Mouse (Mus musculus) spleen, adult 12 weeks (tissue): ENCODE results near the gene Svep1.

ENCODE experiments used
- DNase-seq: peaks from one replicate; pipeline ENCODE4 v3.0.0; 2022; ENCODE audit warnings: low spot score

Gene Svep1

DNA sequence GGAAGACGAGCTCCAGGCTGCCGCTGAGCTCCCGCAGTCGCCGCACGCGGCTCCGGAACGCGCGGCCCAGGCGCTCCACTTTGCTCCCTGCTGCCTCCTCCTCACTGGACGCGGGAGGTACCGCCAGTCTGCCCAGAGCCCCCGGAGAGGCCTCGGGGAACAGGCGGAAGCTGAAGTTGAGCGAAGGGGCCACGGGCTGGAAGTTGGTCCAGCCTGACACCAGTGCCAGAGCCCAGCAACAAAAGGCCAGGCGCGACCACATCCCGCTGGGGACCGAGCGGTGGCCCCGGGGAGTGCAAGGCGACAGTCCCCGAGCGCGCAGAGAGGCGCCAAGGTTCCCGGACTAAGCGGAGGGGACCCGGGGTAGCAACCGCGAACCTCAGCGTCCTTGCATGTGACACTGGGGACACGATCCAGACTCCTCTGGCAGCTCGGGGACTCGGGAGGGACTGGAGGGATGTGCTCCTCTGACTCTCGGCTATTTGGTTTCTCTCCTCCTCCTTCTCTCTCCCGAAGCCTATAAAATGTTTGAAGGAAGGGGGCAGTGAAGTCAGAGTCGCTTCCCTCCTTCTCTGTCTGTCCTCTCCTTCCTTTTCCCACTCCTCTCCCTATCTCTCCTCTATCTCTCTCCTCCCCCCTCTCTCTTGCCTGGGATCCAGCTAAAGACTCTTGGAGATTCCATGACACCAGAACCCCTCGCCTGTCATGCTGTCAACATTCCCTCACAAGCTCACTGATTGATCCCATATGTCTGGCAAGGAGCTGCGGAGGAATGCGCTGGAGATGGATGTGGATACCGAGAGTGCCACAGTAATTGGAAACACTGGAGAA, at the start of gene Svep1:
Svep1 (minus strand) TSS at position 745 of the 831 bp plus-strand sequence.
- DNase-seq: no peak

DNA sequence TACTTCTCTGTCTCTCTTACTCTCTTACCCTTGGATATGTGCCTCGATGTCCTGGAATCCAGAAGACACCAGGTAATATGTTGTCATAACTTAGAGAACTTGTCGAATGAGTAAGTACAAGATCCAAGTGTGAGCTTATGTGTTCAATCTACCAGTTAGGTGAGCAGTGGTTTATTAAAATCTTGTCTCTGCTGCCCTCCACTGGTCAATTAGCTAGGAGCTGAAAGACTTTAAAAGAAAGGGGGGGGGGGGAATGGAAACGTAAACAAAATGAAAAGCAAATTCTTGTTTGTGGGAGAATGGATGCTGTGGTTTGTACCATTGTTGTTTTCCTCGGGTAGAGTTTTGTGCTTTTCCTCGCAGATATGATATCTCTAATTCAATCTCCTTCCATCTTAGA, 46.8 kb upstream of the Svep1 start:
- DNase-seq: no peak

DNA sequence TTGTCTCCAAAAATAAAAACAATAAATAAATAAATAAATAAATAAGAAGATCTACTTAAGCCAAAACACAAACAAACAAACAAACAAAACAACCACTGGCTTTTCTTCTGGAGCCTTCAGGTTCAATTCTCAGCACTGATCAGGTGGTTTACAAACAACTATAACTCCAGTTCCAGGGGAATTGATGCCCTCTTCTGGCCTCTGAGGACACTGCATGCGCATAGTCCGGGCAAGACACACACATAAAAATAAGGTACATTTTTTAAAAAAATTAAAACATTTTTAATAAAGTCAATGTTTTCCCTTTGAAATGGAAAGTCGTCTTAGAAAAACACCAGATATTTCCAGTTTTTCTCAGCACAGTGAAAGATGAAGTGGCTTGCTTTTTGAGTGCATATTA, 45.7 kb upstream of the Svep1 start:
- DNase-seq: no peak

DNA sequence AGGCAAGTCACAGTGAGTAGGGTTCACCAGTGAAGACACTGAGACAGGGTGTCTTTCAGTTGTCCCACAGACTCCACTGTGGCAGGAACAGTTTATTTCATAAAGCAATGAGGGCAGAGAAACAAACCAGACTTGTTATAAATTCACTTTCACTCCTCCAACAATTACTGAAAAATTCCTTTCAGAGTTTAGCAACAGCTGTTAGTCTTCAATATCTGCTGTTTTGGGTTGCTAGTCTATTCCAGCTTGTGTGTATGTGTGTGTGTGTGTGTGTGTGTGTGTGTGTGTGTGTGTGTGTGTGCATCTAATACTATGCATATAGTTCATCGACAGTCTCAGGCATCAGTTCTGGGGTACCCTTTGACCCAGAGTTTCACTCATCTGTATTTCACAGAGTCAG, 38.9 kb upstream of the Svep1 start:
- DNase-seq: no peak

DNA sequence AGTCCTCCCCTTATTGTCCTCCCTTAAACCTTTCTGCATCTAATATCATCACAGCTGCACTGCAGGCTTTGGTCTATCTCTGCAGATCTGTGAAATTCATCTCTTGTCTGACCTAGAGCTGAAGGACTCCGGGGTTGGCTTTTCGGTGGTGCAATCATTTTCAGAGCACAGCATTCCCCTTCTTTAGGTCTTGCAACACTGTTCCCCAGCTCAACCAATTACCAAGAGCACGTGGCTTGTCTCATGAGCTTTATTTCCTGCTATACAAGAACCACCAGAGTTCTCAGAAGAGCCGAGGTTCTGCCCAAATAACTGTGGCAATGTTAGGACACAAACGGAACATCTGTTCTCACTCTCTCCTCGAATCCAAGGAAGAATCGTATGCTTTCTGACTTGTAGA, 33.8 kb upstream of the Svep1 start:
- DNase-seq: no peak

DNA sequence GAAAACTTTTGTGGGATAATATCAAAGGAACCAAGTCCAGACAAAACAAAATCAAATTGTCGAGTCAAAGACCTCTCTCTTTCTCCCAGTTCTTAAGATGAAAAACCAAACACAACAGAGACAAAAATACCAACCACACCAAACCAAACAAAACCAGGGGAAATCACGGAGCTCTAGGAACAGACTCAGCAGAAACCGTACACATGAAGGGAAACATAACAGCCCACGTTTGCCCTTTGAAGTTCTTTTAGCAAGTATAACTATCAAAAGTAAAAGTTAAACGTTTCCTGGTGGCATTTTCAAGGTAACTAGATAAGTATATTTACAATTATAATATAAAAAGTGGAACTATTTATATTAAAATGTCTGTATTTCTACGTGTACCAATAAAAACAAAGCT, 29.2 kb upstream of the Svep1 start:
- no peak for DNase-seq

DNA sequence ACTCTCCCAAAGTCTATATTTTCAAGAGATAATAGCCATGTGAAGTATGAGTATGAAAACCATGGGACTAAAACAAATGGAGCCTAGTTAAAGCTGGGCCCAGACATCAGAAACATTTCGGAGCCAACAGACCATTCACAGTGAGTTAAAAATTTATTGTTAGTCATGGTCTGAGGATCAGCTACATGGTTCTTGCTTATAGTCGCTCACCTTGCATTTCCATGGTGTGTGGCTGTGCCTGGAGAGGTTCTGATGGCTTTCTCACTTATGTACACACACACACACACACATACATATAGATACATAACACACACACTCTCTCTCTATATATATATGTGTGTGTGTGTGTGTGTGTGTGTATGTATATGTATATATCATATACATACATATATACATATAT, 16.8 kb upstream of the Svep1 start:
- no peak for DNase-seq

DNA sequence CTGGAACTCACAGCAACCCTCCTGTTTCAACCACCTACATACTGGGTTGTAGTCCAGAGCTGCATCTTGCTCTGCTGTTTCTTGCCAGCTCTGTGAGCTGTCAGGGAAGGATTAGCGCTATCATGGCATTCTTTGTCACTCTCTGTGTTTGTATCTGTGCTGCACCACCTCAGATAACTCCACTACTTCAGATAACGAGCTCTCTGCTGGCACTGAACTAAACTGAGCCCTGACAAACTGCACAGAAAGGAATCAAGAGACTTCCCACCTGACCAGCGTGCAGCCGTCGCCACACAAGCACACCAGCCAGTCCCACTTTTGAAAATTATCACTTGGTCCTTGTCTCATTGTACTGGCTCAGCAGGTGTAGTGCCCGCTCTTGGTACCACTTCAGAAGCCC, 4.7 kb upstream of the Svep1 start:
- DNase-seq: no peak

DNA sequence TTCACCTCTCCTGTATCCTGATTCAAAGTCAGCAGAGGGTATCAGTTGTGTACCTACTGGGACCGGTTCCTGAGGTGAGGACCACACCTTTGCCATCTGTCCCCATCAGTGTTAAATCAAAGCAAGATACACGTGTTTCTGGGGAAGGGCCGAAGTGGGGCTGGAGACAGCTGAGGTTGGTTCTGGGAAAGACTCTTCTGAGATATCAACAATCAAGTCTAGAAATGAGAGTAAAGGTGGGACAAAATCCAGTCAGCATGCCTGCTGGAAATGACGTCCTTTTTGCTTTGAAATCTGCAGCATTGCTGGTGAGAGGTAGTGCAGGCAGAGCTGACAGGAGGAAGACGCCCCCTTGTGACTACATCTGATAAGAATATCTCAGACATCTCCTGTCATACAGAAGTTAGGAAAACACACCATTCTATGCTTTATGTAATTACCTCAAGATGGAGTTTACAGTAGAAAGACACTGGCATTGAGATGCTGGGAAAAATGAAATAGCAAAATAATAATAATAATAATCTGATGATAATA, 4.0 kb upstream of the Svep1 start:
- DNase-seq: no peak

DNA sequence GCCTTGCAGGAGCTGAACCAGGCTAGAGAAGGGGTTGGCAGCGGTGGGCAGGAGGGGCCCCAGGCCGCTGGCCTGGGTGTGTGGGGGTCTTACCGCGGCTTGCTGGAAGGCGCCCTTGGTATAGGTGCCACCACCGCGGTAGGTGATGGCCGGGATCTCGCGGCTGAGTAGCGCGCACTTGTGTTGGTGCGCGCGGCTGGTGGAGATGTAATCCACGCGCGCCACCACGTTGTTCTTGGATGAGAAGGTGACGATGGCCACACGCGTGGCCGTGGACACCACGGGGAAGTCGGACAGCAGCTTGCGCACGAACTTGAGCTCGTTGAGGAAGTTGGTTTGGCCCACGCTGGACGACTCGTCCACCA, 927 bp downstream of the Svep1 start:
- no peak for DNase-seq

DNA sequence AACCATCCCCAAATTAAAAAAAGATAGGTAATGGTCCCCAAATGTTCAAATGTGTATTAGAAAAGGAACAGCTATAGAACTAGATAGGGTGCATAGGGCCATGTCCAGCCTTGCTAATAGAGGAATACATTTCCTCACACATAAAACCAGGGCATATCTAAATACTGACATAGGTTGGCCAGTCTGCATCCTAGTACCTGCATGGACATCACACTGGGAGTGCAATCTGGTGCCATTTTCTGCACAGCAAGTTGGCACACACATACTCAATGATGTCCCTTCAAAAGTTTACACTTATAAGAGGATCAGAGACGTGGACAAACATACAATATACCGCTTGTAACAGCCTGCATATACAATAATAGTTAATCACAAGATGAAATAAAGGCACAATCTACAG, 5.0 kb downstream of the Svep1 start:
- no peak for DNase-seq

DNA sequence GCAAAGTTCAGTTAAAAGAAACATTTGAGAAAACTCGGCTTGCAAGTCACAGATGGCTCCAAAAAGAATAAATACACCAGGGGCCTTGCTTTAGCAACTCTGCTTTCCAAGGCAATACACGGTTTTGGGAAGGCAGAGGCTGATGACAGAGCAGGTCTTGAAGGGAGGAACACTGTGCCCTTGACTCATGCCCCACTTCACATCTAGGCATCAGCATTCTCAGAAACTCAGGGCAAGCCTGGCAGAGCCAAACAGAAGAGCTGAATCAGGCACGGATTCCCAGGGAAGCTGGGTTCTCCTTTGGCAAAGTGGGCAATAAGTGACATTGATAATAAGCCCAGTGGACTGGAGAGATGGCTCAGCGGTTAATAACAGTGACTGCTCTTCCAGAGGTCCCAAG, 5.8 kb downstream of the Svep1 start:
- no peak for DNase-seq

DNA sequence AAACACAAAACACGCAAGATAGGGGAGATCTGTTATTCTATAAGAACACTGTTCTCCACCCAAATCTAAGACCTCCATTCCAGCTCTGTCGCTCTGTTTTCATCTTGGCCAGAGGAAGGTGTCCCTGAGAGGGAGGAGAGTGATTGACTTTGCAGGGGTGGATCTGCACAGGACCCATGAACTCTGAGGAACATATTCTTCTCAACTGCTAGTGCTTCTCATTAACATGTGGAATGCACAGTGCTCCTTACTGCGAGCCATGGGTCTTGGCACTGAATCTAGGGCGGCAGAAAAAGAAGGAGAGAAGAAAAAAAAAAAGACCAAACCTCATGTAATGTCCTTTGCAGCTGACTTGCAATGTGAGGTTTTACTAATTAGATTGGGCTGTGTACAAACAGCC, 9.4 kb downstream of the Svep1 start:
- DNase-seq: no peak

DNA sequence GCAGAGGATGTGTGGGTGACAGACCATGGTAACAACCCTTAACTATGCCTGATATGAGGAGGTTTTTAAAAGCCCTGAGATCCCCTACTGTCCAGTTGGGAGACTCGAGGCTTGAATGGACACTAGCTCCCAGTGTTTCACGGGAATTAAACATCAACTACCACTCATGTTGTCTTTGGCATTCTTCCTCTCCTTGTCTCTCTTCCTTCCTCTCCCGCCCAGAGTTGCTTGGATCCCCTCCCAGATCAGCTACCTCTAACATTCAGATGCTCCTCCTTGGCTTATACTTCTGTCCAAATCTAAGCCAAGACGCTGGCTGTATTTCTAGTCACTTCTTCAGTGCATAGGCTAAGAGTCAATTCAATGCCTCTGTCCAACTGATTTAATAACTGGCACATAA, 9.9 kb downstream of the Svep1 start:
- DNase-seq: no peak

DNA sequence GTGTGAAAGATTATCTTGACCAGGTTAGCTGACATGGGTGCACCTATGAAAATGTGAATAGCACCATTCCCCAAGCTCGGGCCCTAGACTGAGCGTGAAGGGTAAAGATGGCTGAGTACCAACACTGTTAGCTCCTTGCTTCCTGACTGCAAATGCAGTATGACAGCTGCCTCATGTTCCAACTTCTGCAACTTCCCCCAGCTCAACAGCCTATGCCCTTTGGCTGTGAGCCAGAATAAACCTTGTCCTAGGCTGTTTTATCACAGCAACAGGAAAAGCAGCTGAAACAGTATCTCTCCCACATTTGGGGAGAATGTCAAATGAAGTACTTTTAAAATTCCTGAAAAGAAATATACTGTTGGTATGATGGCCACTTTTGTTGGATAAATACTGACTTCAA, 10.7 kb downstream of the Svep1 start:
- DNase-seq: no peak

DNA sequence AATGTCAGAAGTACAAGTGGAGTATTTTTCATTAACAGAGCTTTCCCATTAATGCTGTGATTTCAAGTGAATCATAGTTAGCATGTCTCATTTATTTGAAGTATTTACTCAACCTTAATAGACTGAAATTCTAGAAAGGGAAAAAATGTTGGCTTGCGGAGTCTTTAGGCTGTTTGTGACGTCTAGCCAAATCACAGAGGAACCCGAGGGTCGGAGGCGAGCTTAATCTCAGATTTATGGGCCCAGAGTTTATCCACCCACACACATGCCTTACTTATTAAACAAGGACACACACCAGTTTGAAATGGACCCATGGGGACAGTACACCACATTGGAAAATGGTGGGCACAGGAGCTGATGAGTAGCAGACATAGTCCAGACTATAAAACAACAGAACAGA, 17.4 kb downstream of the Svep1 start:
- no peak for DNase-seq

DNA sequence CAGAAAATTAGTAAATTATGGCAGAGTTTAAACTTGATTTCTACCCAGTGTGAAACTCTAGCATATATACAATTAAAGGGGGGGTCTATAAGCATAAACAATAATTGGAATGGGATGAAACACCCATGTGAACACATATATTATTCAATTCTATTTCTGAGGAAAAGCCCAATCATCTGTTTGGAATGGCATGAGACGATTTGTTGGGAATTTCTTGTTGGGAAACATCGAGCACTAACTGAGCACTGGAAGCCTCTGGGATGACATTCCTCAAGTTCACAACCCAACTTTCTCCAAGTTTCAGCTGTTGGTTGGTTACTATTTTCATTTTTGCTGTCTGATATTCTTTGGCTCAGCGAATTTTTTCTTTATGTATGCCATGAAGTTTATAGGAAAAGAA, 21.3 kb downstream of the Svep1 start:
- no peak for DNase-seq

DNA sequence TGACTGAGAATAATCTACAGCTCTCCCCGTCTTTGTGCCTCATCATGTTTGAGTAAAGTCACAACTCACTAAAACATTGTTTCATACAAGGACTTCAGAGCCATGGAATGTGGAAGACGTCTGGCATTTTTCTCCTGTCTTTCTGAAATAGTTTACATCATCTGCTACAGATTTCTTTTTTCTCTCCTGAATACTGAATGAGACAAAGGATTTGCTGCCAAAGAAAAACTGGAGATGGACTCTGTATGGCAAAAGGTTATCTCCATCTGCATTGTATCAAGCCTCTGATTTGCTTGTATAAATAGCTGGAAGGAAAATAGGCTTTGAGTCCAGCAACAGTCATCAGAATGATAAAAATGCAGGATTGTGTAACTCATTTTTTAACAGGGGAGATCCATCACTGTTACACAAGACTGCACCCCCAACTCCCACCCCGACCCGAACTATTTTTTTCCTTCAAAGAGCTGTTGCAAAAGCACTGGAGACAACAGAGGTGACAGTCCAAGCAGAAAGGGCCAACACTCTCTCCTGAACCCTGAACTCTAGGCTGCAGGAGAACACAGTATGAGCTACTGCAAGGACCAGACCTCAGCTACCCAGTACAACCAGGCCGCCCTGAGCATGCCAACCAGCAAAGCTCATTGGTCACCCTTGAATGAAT, 21.8 kb downstream of the Svep1 start:
- DNase-seq: no peak

DNA sequence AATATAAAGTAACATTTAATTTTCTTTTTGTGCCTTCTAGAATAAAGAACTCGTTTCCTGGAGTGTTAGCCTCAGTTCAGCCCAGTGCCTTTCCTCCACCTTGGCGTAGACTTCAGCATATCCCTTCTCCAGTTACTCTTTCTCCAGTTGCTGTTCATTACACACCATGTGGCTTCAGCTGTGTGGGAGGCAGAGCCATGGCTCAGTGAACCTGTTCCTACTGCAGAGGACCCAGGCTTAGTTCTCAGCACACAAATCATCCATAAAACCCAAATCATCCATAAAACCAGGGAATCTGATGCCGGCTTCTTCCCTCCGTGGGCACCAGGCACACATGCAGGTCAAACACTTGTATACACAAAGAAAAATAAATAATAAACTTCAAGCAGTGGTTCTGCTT, 22.8 kb downstream of the Svep1 start:
- no peak for DNase-seq

DNA sequence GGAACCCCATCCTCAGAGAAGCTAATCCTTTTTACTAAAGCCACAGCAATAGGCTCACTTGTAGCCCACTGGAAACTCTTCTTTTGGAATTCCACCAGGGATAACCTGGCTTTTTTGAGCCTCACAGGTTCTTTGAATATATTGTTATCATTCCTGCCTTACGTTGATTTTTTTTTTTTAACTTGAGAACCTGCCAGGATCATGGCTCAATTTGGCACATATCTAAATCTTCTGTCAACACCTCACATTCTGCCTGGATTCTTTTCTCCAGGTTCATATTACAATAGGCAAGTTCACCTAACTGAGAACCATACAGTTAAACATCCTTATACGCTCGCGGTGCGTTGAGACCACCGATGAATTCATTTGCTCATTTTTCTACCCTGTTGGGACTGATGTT, 28.2 kb downstream of the Svep1 start:
- DNase-seq: no peak

DNA sequence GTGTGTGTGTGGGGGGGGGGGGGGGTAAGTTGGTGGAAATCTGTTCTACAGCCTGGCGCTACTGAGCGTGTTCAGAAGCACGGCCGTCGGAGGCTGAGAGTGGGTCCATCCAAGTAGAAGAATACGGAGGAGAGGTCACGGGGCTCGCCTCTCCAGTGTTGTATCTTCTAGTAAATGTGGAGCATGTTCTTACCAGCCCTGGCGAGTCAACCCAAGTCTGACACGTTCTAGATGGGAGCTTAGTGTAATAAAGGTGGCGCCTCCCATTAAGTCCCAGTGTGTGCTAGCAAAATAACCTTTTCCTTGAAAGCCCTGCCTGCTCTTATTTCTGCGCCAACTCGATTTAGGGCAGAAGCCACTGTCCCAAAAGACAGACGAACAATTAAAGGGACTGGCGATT, 29.4 kb downstream of the Svep1 start:
- no peak for DNase-seq

DNA sequence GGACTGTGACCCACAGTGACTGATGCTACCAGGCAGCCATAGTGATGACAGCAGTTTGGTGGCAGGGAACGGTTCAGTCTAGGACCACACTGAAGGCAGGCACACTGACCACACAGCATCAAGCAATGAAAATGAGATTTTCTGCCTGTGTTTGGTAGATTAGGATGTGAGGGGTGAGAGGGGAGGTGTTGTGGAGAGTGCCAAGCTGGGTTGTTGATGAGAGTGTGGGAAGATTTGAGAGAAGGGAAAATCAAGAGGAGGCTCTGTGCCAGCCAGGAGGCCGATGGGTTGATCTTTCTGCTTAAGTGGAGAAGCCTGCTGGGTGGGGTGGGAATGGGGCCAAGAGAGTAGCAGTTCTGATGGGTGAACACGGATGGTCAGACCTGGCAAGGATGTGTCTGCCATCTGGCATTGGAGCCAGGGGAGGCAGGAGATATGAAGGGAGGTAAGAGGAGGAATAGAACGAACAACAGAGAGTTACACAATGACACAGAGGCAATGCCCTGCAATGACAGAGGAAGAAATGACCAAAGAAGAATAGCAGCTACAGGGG, 32.1 kb downstream of the Svep1 start:
- DNase-seq: no peak

DNA sequence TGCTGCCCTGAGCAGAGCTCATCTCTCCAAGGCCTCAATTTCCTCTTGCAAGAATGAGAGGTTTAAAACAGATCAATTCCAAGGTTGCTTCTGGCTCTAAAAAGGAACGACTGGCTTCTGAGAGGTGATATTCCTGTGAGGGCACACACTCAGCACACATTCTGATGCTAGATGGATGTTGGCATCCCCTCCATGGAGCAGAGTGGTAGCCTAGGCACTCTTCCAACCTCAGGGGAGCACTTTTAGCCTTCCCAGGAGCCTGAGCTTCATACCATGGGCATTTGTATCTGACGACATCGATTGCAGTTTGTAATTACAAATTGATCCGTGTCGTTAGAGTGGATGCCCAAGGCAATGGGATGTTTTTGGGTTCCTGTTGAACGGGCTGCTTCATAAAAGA, 33.3 kb downstream of the Svep1 start:
- no peak for DNase-seq
